8 mouse cellular contexts compared by ENCODE assay signal in genomic region chr11:116318719-116319659, GRCm38 (mm10). TPM values are rescaled to one million over a fixed set of nuclear protein-coding genes. Genes with fewer than 3 reads are reported as not detected.
A peak's percentile ranks its signal among the peaks of the same experiment; 100 is the strongest.
DNase-seq lines count a peak whose midpoint lies in the region; ATAC-seq and TF ChIP-seq lines count a peak whose summit lies in the region.

No protein-coding gene starts in this region.

- peak overlapping the region; percentile 93 for H3K4me2 ChIP-seq in forebrain, embryonic 14.5 days (ENCODE audit: low read length)
- peak overlapping the region; percentile 99 for H3K4me2 ChIP-seq in neural tube, embryonic 15.5 days

- H3K4me1 ChIP-seq in forebrain, embryonic 14.5 days (ENCODE audit: control insufficient read depth, insufficient read depth, low read length), result peaks cover 4% of the 10 kb centered on the region
- 0 out of 2 replicates have a peak, but pooled peaks cover 3% of the 10 kb centered on the region for H3K4me1 ChIP-seq in lung, adult 2 months (ENCODE audit: control insufficient read depth, insufficient read depth, low read length)
- H3K4me1 ChIP-seq in neural tube, embryonic 15.5 days, result peaks cover 9% of the 10 kb centered on the region

- H3K27me3 ChIP-seq in forebrain, embryonic 14.5 days (replicated peaks; ENCODE audit: control insufficient read depth, insufficient read depth, low read length), result no peaks in the 10 kb centered on the region
- no peaks in the 10 kb centered on the region; the same call in 1 of the 2 replicates for H3K27me3 ChIP-seq in neural tube, embryonic 15.5 days (replicated peaks)

- no peaks in the 10 kb centered on the region for H3K9me3 ChIP-seq in forebrain, embryonic 14.5 days (replicated peaks; ENCODE audit: control insufficient read depth, low read length)
- no peaks in the 10 kb centered on the region for H3K9me3 ChIP-seq in neural tube, embryonic 15.5 days (replicated peaks)

- H3K27ac ChIP-seq in forebrain, embryonic 14.5 days (ENCODE audit: low read depth, low read length), result no peak overlapping the region
- H3K27ac ChIP-seq in neural tube, embryonic 15.5 days (replicated peaks), result no peak overlapping the region

- ATAC-seq in forebrain, embryonic 14.5 days, result peak; percentile 95
- ATAC-seq in neural tube, embryonic 15.5 days (ENCODE audit: low FRiP score), result peak; percentile 83

- H3K4me3 ChIP-seq in forebrain, embryonic 14.5 days (ENCODE audit: low read depth, low read length), result peak overlapping the region; percentile 35
- peak overlapping the region; percentile 53 for H3K4me3 ChIP-seq in lung, adult 2 months (replicated peaks; ENCODE audit: extremely low read depth, low read depth, low read length)
- peak overlapping the region; percentile 45 for H3K4me3 ChIP-seq in neural tube, embryonic 15.5 days (replicated peaks)

- H3K36me3 ChIP-seq in forebrain, embryonic 14.5 days (ENCODE audit: control insufficient read depth, insufficient read depth, low read length), result no peaks in the 10 kb centered on the region
- H3K36me3 ChIP-seq in neural tube, embryonic 15.5 days, result no peaks in the 10 kb centered on the region

- WGBS in forebrain, embryonic 14.5 days, result 1% methylated on average over 41 of the region's 41 CpGs
- 2% methylated on average over 41 of the region's 41 CpGs for WGBS in lung, adult 2 months
- WGBS in neural tube, embryonic 15.5 days, result 2% methylated on average over 38 of the region's 41 CpGs

- DNase-seq in ES-CJ7 (ENCODE audit: low read depth, low spot score), result peak; percentile 79
- DNase-seq in cerebellum, adult 11 months, result peak; percentile 78
- peak; percentile 80 for DNase-seq in forebrain, embryonic 14.5 days (ENCODE audit: low spot score)
- DNase-seq in heart, postnatal 36 days, result peak; percentile 93 to 97
- DNase-seq in layer of hippocampus, adult 18-20 months (ENCODE audit: low spot score in 2 of 2), result peak; percentile 64 to 85
- DNase-seq in lung, adult 2 months, result peak; percentile 91
- peak; percentile 82 for DNase-seq in testis, postnatal 14 days (ENCODE audit: low spot score)

- peak; percentile 68 for TF ChIP-seq CTCF in lung, adult 2 months (IDR thresholded peaks at IDR 0.05; ENCODE audit: insufficient read depth, low read length)

- 0 out of 2 replicates have a peak, but pooled peaks have one; percentile 11 for TF ChIP-seq POLR2A in lung, adult 2 months (IDR thresholded peaks at IDR 0.05; ENCODE audit: borderline replicate concordance, extremely low read depth, low read depth, low read length)

- intact Hi-C loops in heart, postnatal 36 days (cut with DNase I), result loop anchor here (1.0 kb wide), 3 partner anchors 49 to 145 kb away; no protein-coding TSS in a partner anchor

- peak overlapping the region; percentile 67 for H3K9ac ChIP-seq in forebrain, embryonic 14.5 days (ENCODE audit: low read length)
- peak overlapping the region; percentile 62 for H3K9ac ChIP-seq in neural tube, embryonic 15.5 days (replicated peaks)

RNA-seq across cellular contexts. Expression of gene Exoc7, which starts 12.0 kb away (rescaled TPM):
- polyA plus RNA-seq in forebrain, embryonic 14.5 days (2014; fragmentation: Nextera tagmentation; extraction: Ambion mirVana), result 107 and 114 TPM in 2 replicates
- 10 to 100 TPM; 56.4 to 60.9 TPM for total RNA-seq in heart, postnatal 36 days (2021)
- 10 to 100 TPM; 69.4 to 85.5 TPM for total RNA-seq in layer of hippocampus, adult 18-20 months (2021)
- 29.9 and 33.2 TPM in 2 replicates for polyA plus RNA-seq in lung, adult 2 months (2012; rRNA removed)
- 113 and 114 TPM in 2 replicates for polyA plus RNA-seq in neural tube, embryonic 15.5 days (2015; fragmentation: Nextera tagmentation; extraction: Ambion mirVana)

RNA-seq across cellular contexts. Expression of gene Foxj1, which starts 16.2 kb away (rescaled TPM):
- polyA plus RNA-seq in forebrain, embryonic 14.5 days (2014; fragmentation: Nextera tagmentation; extraction: Ambion mirVana), result 7.3 and 8.7 TPM in 2 replicates
- total RNA-seq in heart, postnatal 36 days (2021), result not detected
- 1 to 10 TPM; 6.2 to 7.5 TPM for total RNA-seq in layer of hippocampus, adult 18-20 months (2021)
- polyA plus RNA-seq in lung, adult 2 months (2012; rRNA removed), result 78.4 and 114 TPM in 2 replicates
- polyA plus RNA-seq in neural tube, embryonic 15.5 days (2015; fragmentation: Nextera tagmentation; extraction: Ambion mirVana), result 11.3 and 12.1 TPM in 2 replicates

RNA-seq across cellular contexts. Expression of gene Galr2, which starts 38.2 kb away (rescaled TPM):
- polyA plus RNA-seq in forebrain, embryonic 14.5 days (2014; fragmentation: Nextera tagmentation; extraction: Ambion mirVana), result 0.09 and 0.11 TPM in 2 replicates
- not detected for total RNA-seq in heart, postnatal 36 days (2021)
- total RNA-seq in layer of hippocampus, adult 18-20 months (2021), result not detected
- 0.10 and 0.18 TPM in 2 replicates for polyA plus RNA-seq in lung, adult 2 months (2012; rRNA removed)
- polyA plus RNA-seq in neural tube, embryonic 15.5 days (2015; fragmentation: Nextera tagmentation; extraction: Ambion mirVana), result 0.47 and 0.52 TPM in 2 replicates

RNA-seq across cellular contexts. Expression of gene Srp68, which starts 45.0 kb away (rescaled TPM):
- polyA plus RNA-seq in forebrain, embryonic 14.5 days (2014; fragmentation: Nextera tagmentation; extraction: Ambion mirVana), result 53.2 and 60.4 TPM in 2 replicates
- 10 to 100 TPM; 65.9 to 71.2 TPM for total RNA-seq in heart, postnatal 36 days (2021)
- 10 to 100 TPM; 69.4 to 71.3 TPM for total RNA-seq in layer of hippocampus, adult 18-20 months (2021)
- 29.7 and 42.9 TPM in 2 replicates for polyA plus RNA-seq in lung, adult 2 months (2012; rRNA removed)
- polyA plus RNA-seq in neural tube, embryonic 15.5 days (2015; fragmentation: Nextera tagmentation; extraction: Ambion mirVana), result 64.2 and 77.9 TPM in 2 replicates
